Mouse (Mus musculus) thymus, postnatal 14 days (tissue): ENCODE measurements around the gene 1190005I06Rik.
A peak's percentile ranks its signal among the peaks of the same experiment; 100 is the strongest.

Source experiments
- DNase-seq: peaks from one replicate; pipeline ENCODE4 v3.0.0; 2021

Gene 1190005I06Rik

GRCm38 (mm10) chr8:120619235-120620180 lies 27.9 kb downstream of the 1190005I06Rik start:
- DNase-seq = no peak

DNA sequence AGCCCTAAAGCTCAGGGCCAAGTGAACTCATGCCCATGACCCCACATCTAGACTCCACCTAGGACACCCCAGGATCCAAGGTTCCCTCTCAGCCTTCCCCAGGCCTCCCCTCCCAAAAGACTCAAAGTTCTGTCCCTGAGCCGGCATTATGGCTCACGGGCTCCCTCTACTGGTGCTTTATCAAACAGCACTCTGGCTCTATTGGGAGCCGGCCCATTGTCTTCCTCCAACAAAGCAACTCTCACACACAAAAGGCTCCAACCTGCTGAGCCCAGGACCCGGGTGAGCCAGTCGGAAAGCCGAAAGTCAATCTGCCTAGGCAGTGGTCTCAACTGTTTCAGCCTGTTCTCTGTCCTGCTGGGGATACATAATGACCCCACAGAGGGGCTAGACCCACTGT lies 29.3 kb downstream of the 1190005I06Rik start:
- DNase-seq = peak; percentile 71

DNA sequence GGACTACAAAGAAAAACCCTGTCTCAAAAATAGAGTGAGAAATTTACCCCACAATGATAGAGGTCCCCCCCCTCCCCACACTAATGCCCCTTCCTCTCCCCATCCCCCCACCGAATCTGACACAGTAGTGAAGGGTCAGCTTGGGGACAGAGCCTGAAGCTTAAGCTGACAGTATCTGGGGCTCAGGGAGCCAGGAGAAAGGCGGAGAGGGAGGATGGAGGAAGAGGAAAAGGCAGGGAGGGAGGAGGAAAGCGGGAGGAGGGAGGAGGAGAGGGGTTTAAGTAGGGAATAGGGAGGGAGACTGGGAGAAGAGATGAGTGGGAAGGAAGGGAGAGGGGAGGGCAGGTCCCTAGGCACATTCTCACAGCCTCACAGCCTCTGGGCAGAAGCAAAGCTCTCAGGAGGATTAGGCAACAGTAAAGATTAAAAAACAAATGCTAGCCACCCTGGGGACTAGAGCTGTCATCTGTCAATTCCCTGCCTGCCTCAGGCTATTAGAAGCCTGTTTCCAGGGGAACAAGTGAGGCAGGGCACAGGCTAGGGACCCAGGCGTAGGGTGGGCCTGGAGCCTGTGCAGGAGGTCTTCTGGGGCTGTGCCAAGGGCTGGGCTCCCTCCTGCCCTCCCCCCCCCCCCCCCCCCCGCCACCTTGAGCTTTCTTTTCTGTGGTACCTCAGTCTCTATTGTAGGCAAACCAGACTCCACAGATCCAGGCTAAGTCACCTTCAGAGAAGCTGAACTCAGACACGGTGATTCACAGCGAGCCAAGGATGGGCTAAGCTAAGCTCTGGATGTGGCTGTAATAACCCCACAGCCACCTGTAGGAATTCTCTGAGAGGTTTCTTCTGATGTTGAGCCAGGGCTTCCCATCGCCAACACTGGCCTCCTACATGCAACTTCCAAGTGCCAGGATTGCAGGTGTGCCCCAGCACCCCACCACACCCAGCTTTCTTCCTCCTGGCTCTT lies 30.5 kb downstream of the 1190005I06Rik start:
- no peak for DNase-seq

DNA sequence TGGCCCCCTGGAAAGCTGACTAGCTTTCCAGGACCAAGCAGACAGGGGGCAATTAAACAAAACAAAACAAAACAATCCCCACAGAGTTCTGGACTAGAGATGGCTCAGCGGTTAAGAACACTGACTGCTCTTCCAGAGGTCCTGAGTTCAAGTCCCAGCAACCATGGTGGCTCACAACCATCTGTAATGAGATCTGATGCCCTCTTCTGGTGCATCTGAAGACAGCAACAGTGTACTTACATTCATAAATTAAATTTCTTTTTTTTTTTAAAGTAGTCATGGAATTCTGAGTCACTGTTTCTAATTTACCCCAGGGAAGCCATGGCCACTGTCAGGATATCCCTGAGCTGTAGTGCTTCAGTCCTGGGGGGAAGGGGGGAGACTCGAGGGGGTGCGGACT lies 32.9 kb downstream of the 1190005I06Rik start:
- DNase-seq = no peak

DNA sequence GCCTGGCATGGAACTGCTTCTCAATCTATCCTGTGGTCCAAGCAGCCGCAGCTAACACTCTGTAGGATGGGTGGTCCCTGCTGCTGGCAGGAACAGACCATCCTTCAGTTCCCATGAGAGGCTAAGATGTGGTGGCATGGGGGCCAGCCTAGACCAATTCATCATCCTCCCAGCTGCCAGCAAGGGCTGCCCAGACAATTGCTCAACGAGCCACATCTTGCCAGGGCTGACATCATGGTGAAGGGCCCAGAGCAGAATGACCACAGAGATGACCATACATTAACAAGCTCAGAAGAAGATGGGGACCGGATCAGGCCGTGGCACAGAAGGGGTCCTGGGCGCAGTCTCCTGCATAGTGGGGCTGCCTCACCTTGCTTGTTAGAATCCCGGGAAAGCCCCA lies 36.6 kb downstream of the 1190005I06Rik start:
- no peak for DNase-seq

- DNase-seq = peak; percentile 81
These were observed 39.5 kb downstream of the 1190005I06Rik start for GRCm38 (mm10) chr8:120607885-120608284.

DNA sequence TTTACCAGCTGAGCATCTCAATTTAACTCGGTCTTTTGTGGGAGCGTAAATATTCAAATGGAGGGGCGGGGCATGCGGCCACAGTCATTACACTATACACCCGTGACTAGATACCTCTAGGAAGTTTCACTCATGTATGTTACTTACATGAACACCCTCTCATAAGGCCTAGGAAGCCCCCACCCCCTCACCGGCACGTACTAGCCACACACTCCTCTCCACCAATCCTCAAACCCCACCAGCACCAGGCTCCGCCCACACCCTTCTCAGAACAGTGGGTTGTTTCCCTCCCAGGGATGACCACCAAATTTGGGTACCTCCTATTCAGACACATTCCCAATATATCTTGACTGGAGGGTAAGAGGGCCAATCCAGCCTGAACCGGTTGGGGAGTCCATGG lies 40.0 kb downstream of the 1190005I06Rik start:
- no peak for DNase-seq

DNA sequence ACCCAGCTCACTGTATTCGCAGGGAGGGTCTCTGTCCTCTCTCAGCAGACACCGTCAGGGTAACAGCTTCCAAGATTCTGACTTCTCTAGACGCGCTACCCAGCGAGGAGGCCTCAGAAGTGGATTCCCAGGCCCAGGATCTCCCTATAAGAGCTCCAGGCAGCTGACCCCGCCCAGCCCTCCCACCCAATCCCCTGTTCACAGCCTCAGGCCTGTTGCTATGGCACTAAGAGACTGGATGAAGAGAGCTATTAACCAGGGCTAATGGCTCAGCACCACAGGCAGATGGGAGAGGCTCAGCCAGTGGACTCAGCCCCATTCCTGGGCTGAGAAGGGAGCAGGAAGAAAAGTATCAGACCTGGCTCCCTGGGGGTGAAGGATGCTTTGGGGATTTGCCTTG lies 44.8 kb downstream of the 1190005I06Rik start:
- no peak for DNase-seq

GRCm38 (mm10) chr8:120599504-120599903 lies 47.9 kb downstream of the 1190005I06Rik start:
- DNase-seq = peak; percentile 83

GRCm38 (mm10) chr8:120598579-120598978 lies 48.9 kb downstream of the 1190005I06Rik start:
- no peak for DNase-seq

DNA sequence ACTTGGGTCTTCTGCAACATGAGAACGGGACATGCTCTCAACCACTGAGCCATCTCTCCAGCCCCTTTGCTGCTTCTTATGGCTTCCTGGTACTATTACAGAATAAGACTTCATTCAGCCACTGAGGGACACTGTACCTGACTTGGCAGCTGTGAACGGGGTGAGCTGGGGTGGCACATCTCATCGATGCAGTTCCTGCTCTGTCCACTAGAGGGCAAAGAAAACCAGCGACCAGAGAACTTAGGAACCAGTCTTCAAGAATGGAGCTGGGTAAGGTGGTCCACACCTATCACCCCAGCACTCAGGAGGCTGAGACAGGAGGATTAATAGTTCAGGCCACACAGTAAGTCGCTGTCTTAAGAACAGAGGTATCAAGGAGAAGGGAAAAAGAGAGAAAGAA lies 51.5 kb downstream of the 1190005I06Rik start:
- peak; percentile 72 for DNase-seq

DNA sequence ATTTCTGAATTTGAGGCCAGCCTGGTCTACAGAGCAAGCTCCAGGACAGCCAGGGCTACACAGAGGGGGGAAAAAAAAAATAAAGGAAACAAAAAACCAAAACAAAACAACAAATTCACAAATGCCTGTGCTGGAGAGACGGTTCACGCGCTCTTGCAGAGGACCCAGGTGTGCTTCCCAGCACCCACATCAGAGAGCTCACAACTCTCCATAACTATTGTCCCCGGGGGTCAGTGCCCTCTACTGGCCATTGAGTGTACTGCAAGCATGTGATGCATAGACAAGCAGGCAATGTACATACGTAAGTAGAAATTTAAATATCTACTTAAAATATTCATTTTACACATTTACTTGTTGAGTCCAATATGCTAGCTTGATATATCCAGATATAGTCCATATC lies 52.9 kb downstream of the 1190005I06Rik start:
- DNase-seq = peak; percentile 38

- DNase-seq = no peak
These were observed 55.7 kb downstream of the 1190005I06Rik start for GRCm38 (mm10) chr8:120591587-120592292.

DNA sequence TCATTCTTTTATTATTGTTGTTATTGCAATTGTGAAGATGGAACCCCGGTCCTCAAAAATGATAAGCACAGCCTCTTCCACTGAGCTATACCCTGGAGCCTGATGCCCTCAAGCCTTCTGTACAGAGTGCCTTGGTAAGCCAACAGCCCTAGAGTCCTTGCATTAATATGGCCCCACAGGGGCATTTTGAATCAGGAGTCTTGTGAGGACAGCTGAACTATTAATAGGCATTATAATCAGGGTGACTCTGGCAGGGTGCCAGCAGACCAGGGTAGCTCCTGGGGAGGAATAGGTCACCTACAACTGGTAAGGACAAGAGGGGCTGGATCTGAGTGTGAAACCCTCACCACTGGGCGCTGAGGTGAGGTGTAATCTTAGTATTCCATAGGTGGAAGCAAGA lies 57.5 kb downstream of the 1190005I06Rik start:
- no peak for DNase-seq

- peak; percentile 99 for DNase-seq
These were observed 58.3 kb downstream of the 1190005I06Rik start, which contains the start of gene Gins2 for GRCm38 (mm10) chr8:120588908-120589771. Gene Gins2, minus strand, starts transcription at chr8:120589304.

- no peak for DNase-seq
These were observed 61.9 kb downstream of the 1190005I06Rik start for GRCm38 (mm10) chr8:120585521-120585920.

- DNase-seq = no peak
These were observed 65.6 kb downstream of the 1190005I06Rik start for GRCm38 (mm10) chr8:120581811-120582210.

- no peak for DNase-seq
These were observed 66.1 kb downstream of the 1190005I06Rik start for GRCm38 (mm10) chr8:120581329-120581728.

- DNase-seq = no peak
These were observed 67.0 kb downstream of the 1190005I06Rik start for GRCm38 (mm10) chr8:120580336-120581000.

GRCm38 (mm10) chr8:120577821-120578220 lies 69.6 kb downstream of the 1190005I06Rik start:
- DNase-seq = no peak

- DNase-seq = no peak
These were observed 71.6 kb downstream of the 1190005I06Rik start for GRCm38 (mm10) chr8:120575801-120576200.
